ENCODE assay signal across 13 mouse cellular contexts in genomic region chr14:29137006-29137579, GRCm38 (mm10).
A peak's percentile ranks its signal among the peaks of the same experiment; 100 is the strongest.
DNase-seq lines count a peak whose midpoint lies in the region; TF ChIP-seq lines count a peak whose summit lies in the region.
"Had no signal": no experiment of that assay in that cellular context is flagged by ENCODE, and none has a peak within 500 bp of the region (broad histone marks: within the 10 kb centered on the region; RNA-seq: fewer than 3 reads in every experiment).

No protein-coding gene starts in this region.

- H3K27ac ChIP-seq in gastrocnemius, adult 2 months, result 0 out of 2 replicates have a peak overlapping the region, but pooled peaks have one; percentile 1

- DNase-seq in gastrocnemius, adult 2 months, result peak; percentile 26
- DNase-seq in gastrocnemius, postnatal 36 days, result no peak
- peak; percentile 14 for DNase-seq in left cerebral cortex, postnatal 4 days
- DNase-seq in left cerebral cortex, postnatal 10 days (ENCODE audit: extremely low spot score in 1 of 2, low spot score in 2 of 2), result no peak
- peak; percentile 33 for DNase-seq in fat pad, adult 2 months (ENCODE audit: extremely low read depth, low read depth, low spot score)
- peak; percentile 9 to 23 for DNase-seq in heart, postnatal 14 days
- no peak for DNase-seq in spleen, adult 18-20 months
- no peak for DNase-seq in spleen, adult 12 weeks (ENCODE audit: low spot score)
- DNase-seq: embryo, embryonic 11 days; forebrain, postnatal 0 days; kidney, postnatal 25 days; liver, postnatal 0 days; right cerebral cortex, postnatal 25 days had no signal

- intact Hi-C loops in gastrocnemius, adult 2 months (cut with DNase I), result no loop called here
- intact Hi-C loops in gastrocnemius, postnatal 36 days (cut with DNase I), result no loop called here
- intact Hi-C loops in left cerebral cortex, postnatal 4 days (cut with DNase I), result no loop called here
- intact Hi-C loops in left cerebral cortex, postnatal 10 days (cut with DNase I), result no loop called here
- intact Hi-C loops in heart, postnatal 14 days (cut with DNase I), result no loop called here

- TF ChIP-seq CTCF in gastrocnemius, adult 2 months (IDR thresholded peaks at IDR 0.05), result no peak

- H3K4me3 ChIP-seq in gastrocnemius, adult 2 months, result no peak overlapping the region

Comparison
In these comparisons a context has a peak if more than half of its experiments do, and no peak if none do; other contexts are left out.
1. DNase-seq: peak in gastrocnemius, adult 2 months (single experiment), left cerebral cortex, postnatal 4 days (single experiment), fat pad, adult 2 months (single experiment) and heart, postnatal 14 days (2 of 2); none in gastrocnemius, postnatal 36 days (0 of 2), left cerebral cortex, postnatal 10 days (0 of 2), spleen, adult 18-20 months (0 of 2) and spleen, adult 12 weeks (single experiment).